Comparison of ENCODE assay signal across 10 mouse cellular contexts in the genomic region with DNA sequence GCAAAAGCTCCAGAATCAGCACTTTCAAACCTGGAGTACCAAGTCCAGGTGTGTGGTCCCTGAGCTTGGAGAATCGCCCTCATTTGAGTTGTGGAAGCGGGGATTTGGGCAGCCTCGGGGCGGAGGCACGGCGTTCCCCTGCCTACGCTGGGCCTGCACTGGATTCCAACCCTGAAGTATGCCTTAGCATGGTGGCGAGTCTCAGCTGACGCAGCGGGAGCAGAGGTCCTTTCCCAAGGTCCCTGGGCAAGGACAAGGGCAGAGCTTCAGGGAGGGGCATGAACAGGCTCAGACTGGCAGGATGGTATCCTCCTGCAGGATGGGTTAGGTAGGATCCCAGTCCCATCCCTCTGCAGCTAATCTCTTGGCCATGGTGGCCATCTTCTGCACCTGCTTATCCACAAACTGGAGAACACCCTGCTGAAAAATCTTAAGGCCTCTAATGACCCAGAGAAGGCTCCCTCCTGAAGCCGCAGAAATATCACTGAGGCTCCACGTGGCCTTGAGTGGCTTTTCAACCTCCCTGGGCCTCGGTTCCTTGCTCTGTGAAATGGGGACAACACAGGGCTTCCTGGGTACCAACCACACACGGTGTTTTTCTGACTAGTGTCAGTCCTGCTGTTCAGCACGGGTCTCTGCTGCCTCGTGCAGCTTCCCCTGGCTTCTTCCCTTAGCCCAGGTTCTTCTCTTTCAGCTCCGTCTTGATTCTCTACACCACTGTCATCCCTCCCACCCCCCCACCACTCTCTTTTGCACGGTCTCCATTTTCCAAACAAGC. TPM values are rescaled to one million over a fixed set of nuclear protein-coding genes. Genes with fewer than 3 reads are reported as not detected.
DNase-seq lines count a peak whose midpoint lies in the region; ATAC-seq lines count a peak whose summit lies in the region.
"Had no signal": no experiment of that assay in that cellular context is flagged by ENCODE, and none has a peak within 500 bp of the region (broad histone marks: within the 10 kb centered on the region; RNA-seq: fewer than 3 reads in every experiment).

No protein-coding gene starts in this region.

- H3K9me3 ChIP-seq in neural tube, embryonic 11.5 days (ENCODE audit: control insufficient read depth, low read length) = no peaks in the 10 kb centered on the region
- H3K9me3 ChIP-seq in hindbrain, embryonic 12.5 days (replicated peaks) = peaks cover 3% of the 10 kb centered on the region; the same call in 1 of the 2 replicates
- no peaks in the 10 kb centered on the region; the same call in 1 of the 2 replicates for H3K9me3 ChIP-seq in stomach, embryonic 16.5 days (replicated peaks; ENCODE audit: control insufficient read depth, low read length)

- peaks cover 9% of the 10 kb centered on the region for H3K27me3 ChIP-seq in neural tube, embryonic 11.5 days (ENCODE audit: control insufficient read depth, insufficient read depth, low read length)
- H3K27me3 ChIP-seq in hindbrain, embryonic 12.5 days = peaks cover 18% of the 10 kb centered on the region
- H3K27me3 ChIP-seq in stomach, embryonic 16.5 days (ENCODE audit: control insufficient read depth, insufficient read depth, low read length) = no peaks in the 10 kb centered on the region

- no peak for ATAC-seq in neural tube, embryonic 11.5 days (ENCODE audit: insufficient read depth, low FRiP score, low TSS enrichment)
- ATAC-seq in hindbrain, embryonic 12.5 days (ENCODE audit: low FRiP score) = no peak
- ATAC-seq in stomach, embryonic 16.5 days (ENCODE audit: insufficient read depth, low FRiP score) = no peak

- H3K36me3 ChIP-seq in neural tube, embryonic 11.5 days (ENCODE audit: control insufficient read depth, insufficient read depth, low read length) = no peaks in the 10 kb centered on the region
- no peaks in the 10 kb centered on the region for H3K36me3 ChIP-seq in hindbrain, embryonic 12.5 days
- no peaks in the 10 kb centered on the region for H3K36me3 ChIP-seq in stomach, embryonic 16.5 days (ENCODE audit: control insufficient read depth, insufficient read depth, low read length)

- intact Hi-C loops in gastrocnemius, postnatal 14 days (cut with DNase I; ENCODE audit: low total_unique reads) = no loop called here

- no peak overlapping the region for H3K4me3 ChIP-seq in neural tube, embryonic 11.5 days (ENCODE audit: low read depth, low read length)
- 0 out of 2 replicates have a peak overlapping the region, but pooled peaks have one; percentile 6 for H3K4me3 ChIP-seq in hindbrain, embryonic 12.5 days
- no peak overlapping the region for H3K4me3 ChIP-seq in stomach, embryonic 16.5 days (replicated peaks; ENCODE audit: low read length)

- no peak for DNase-seq in neural tube, embryonic 11.5 days (ENCODE audit: low spot score)
- no peak for DNase-seq in neural tube, embryonic 10.5 days (ENCODE audit: extremely low spot score, low spot score)
- peak; percentile 44 to 59 for DNase-seq in kidney, postnatal 36 days
- no peak for DNase-seq in gastrocnemius, postnatal 14 days
- no peak for DNase-seq in gastrocnemius, adult 8-10 months (ENCODE audit: low spot score in 2 of 2)
- no peak for DNase-seq in layer of hippocampus, postnatal 25 days (ENCODE audit: extremely low spot score in 1 of 2, low spot score in 1 of 2)
- DNase-seq: lung, postnatal 14 days; right cerebral cortex, adult 18-20 months had no signal

- peak overlapping the region; percentile 51; the same call in 1 of the 2 replicates for H3K27ac ChIP-seq in neural tube, embryonic 11.5 days (ENCODE audit: low read depth, low read length)
- H3K27ac ChIP-seq in hindbrain, embryonic 12.5 days = peak overlapping the region; percentile 69
- H3K27ac ChIP-seq in stomach, embryonic 16.5 days (ENCODE audit: low read length) = no peak overlapping the region

- WGBS in neural tube, embryonic 11.5 days = 44% methylated on average over 18 of the region's 18 CpGs
- 54% methylated on average over 17 of the region's 18 CpGs for WGBS in hindbrain, embryonic 12.5 days
- WGBS in stomach, embryonic 16.5 days = 54% methylated on average over 18 of the region's 18 CpGs

- H3K4me1 ChIP-seq in neural tube, embryonic 11.5 days (ENCODE audit: control insufficient read depth, insufficient read depth, low read length) = peaks cover 36% of the 10 kb centered on the region
- peaks cover 57% of the 10 kb centered on the region for H3K4me1 ChIP-seq in hindbrain, embryonic 12.5 days
- peaks cover 41% of the 10 kb centered on the region for H3K4me1 ChIP-seq in stomach, embryonic 16.5 days (ENCODE audit: control insufficient read depth, insufficient read depth, low read length)

- H3K4me2 ChIP-seq in neural tube, embryonic 11.5 days (ENCODE audit: low read depth) = peak overlapping the region; percentile 25
- peak overlapping the region; percentile 45 for H3K4me2 ChIP-seq in hindbrain, embryonic 12.5 days (replicated peaks)
- 0 out of 2 replicates have a peak overlapping the region, but pooled peaks have one; percentile 27 for H3K4me2 ChIP-seq in stomach, embryonic 16.5 days (ENCODE audit: low read depth, low read length)

- no peak overlapping the region for H3K9ac ChIP-seq in neural tube, embryonic 11.5 days (ENCODE audit: low read length)
- no peak overlapping the region for H3K9ac ChIP-seq in hindbrain, embryonic 12.5 days
- peak overlapping the region; percentile 26; the same call in 1 of the 2 replicates for H3K9ac ChIP-seq in stomach, embryonic 16.5 days (ENCODE audit: low read length)

RNA-seq across cellular contexts. Expression of a gene that starts 43.4 kb away (rescaled TPM):
- 6.0 and 6.1 TPM in 2 replicates for polyA plus RNA-seq in neural tube, embryonic 11.5 days (2014; fragmentation: Nextera tagmentation; extraction: Ambion mirVana)
- polyA plus RNA-seq in hindbrain, embryonic 12.5 days (2016; fragmentation: Nextera tagmentation; extraction: Ambion mirVana) = 13.2 and 15.0 TPM in 2 replicates
- polyA plus RNA-seq in stomach, embryonic 16.5 days (2015; fragmentation: Nextera tagmentation; extraction: Ambion mirVana) = 8.5 and 10.1 TPM in 2 replicates
- 1 to 10 TPM; 4.7 to 5.9 TPM for total RNA-seq in gastrocnemius, postnatal 14 days (2021)
- 1 to 10 TPM; 2.1 to 3.0 (median 2.2) TPM for total RNA-seq in gastrocnemius, adult 8-10 months (2022)
- 10 to 100 TPM; 62.1 to 67.7 TPM for total RNA-seq in layer of hippocampus, postnatal 25 days (2021)

Comparison
In these comparisons a context has a peak if more than half of its experiments do, and no peak if none do; other contexts are left out.
1. DNase-seq: peak in kidney, postnatal 36 days (2 of 2); none in neural tube, embryonic 11.5 days (single experiment), neural tube, embryonic 10.5 days (single experiment), gastrocnemius, postnatal 14 days (single experiment), gastrocnemius, adult 8-10 months (0 of 2) and layer of hippocampus, postnatal 25 days (0 of 2).
2. RNA of a gene that starts 43.4 kb away (total RNA-seq): 62.1 to 67.7 TPM in layer of hippocampus, postnatal 25 days; 4.7 to 5.9 TPM in gastrocnemius, postnatal 14 days and 2.1 to 3.0 TPM in gastrocnemius, adult 8-10 months; every median in the first group is over 4 times any median in the second.
3. Peak in every context shown above with its lines, with median percentiles within 50 percentile points of each other: H3K4me2 ChIP-seq.